Comparison of ENCODE assay signal across 26 mouse cellular contexts in genomic region chr9:37117529-37117928, GRCm38 (mm10). TPM values are rescaled to one million over a fixed set of nuclear protein-coding genes. Genes with fewer than 3 reads are reported as not detected.
"Had no signal": no experiment of that assay in that cellular context is flagged by ENCODE, and none has a peak within 500 bp of the region (broad histone marks: within the 10 kb centered on the region; RNA-seq: fewer than 3 reads in every experiment).

No protein-coding gene starts in this region.

- H3K4me2 ChIP-seq: heart, embryonic 11.5 days; hindbrain, embryonic 14.5 days; intestine, embryonic 15.5 days; limb, embryonic 12.5 days; liver, embryonic 11.5 days; liver, embryonic 13.5 days; liver, embryonic 15.5 days had no signal

- DNase-seq: gastrocnemius, adult 2 months; gastrocnemius, postnatal 10 days; gastrocnemius, postnatal 25 days; heart, adult 2 months; heart, postnatal 10 days; heart, postnatal 4 days; kidney, adult 18-20 months; kidney, adult 8-10 months; kidney, postnatal 10 days; kidney, postnatal 25 days; kidney, postnatal 4 days; liver; liver, embryonic 13.5 days had no signal

- H3K36me3 ChIP-seq: intestine, embryonic 15.5 days; limb, embryonic 10.5 days; limb, embryonic 12.5 days; liver, embryonic 13.5 days; liver, embryonic 15.5 days had no signal

- ATAC-seq: hindbrain, embryonic 16.5 days; inflammation-experienced regulatory T-cells, adult 6 months; intestine, embryonic 15.5 days; intestine, postnatal 0 days had no signal

- H3K4me3 ChIP-seq: gastrocnemius, adult 2 months; heart, adult 2 months; intestine, embryonic 15.5 days; layer of hippocampus, adult 2 months; left cerebral cortex, adult 2 months; limb, embryonic 10.5 days; limb, embryonic 12.5 days; liver, embryonic 13.5 days; liver, embryonic 15.5 days had no signal

- H3K4me1 ChIP-seq: liver, embryonic 13.5 days; liver, embryonic 15.5 days had no signal

- H3K27ac ChIP-seq: gastrocnemius, adult 2 months; heart, adult 2 months; hindbrain, embryonic 14.5 days; intestine, embryonic 15.5 days; layer of hippocampus, adult 2 months; left cerebral cortex, adult 2 months; limb, embryonic 10.5 days; limb, embryonic 12.5 days; liver, embryonic 13.5 days; liver, embryonic 15.5 days had no signal

- H3K27me3 ChIP-seq: intestine, embryonic 15.5 days; liver, embryonic 13.5 days; liver, embryonic 15.5 days had no signal

- H3K9me3 ChIP-seq: intestine, embryonic 15.5 days; limb, embryonic 10.5 days; limb, embryonic 12.5 days; liver, embryonic 13.5 days; liver, embryonic 15.5 days had no signal

- H3K9ac ChIP-seq: hindbrain, embryonic 14.5 days; intestine, embryonic 15.5 days; limb, embryonic 12.5 days; liver, embryonic 13.5 days; liver, embryonic 15.5 days had no signal

RNA-seq across cellular contexts. Expression of gene Pknox2, which starts 29.7 kb away (rescaled TPM):
- total RNA-seq: granulocyte monocyte progenitor cell, adult 5-6 weeks had no signal
- polyA plus RNA-seq: inflammation-experienced regulatory T-cells, adult 6 months had no signal
